Mouse (Mus musculus) liver, embryonic 13.5 days (tissue): ENCODE data around the gene Enpp1. TPM values are rescaled to one million over a fixed set of nuclear protein-coding genes. Genes with fewer than 3 reads are reported as not detected.

Experiments
- ATAC-seq: fragments of 200-750 bp; cut with Nextera tagmentation; 2 replicates; pipeline ENCODE4 v1.8.0; 2017; ENCODE audit warnings: low read depth, mild to moderate bottlenecking, moderate number of reproducible peaks, moderate library complexity
- DNase-seq: peaks from one replicate; pipeline ENCODE4 v3.0.0; 2022
- H3K27ac ChIP-seq: fragments of 300-500 bp; sonication (generic); 2 replicates; pipeline ENCODE4 v1.5.1; 2015; ENCODE audit warnings: moderate library complexity, mild to moderate bottlenecking, inconsistent platforms
- H3K27me3 ChIP-seq: fragments of 300-500 bp; sonication (generic); 2 replicates; pipeline ENCODE4 v1.6.1; 2015; ENCODE audit warnings: mild to moderate bottlenecking, inconsistent platforms
- H3K36me3 ChIP-seq: fragments of 300-500 bp; sonication (generic); 2 replicates; pipeline ENCODE4 v1.6.1; 2015; ENCODE audit warnings: mild to moderate bottlenecking, inconsistent platforms
- H3K4me1 ChIP-seq: fragments of 300-500 bp; sonication (generic); replicated peaks from 2 replicates; pipeline ENCODE4 v1.6.1; 2015; ENCODE audit warnings: inconsistent platforms
- H3K4me2 ChIP-seq: fragments of 300-500 bp; sonication (generic); 2 replicates; pipeline ENCODE4 v1.6.1; 2015; ENCODE audit warnings: inconsistent platforms, mild to moderate bottlenecking, moderate library complexity
- H3K4me3 ChIP-seq: fragments of 300-500 bp; sonication (generic); replicated peaks from 2 replicates; pipeline ENCODE4 v1.5.1; 2015; ENCODE audit warnings: mild to moderate bottlenecking, inconsistent platforms
- H3K9ac ChIP-seq: fragments of 300-500 bp; sonication (generic); 2 replicates; pipeline ENCODE4 v1.6.1; 2015; ENCODE audit warnings: mild to moderate bottlenecking, inconsistent platforms
- H3K9me3 ChIP-seq: fragments of 300-500 bp; sonication (generic); replicated peaks from 2 replicates; pipeline ENCODE4 v1.6.1; 2016; ENCODE audit warnings: inconsistent platforms
- WGBS: fragments of 180-500 bp; shearing (Covaris S2); methylation state at CpG from one replicate; pipeline ENCODE4 v1.1.7; 2015; ENCODE audit not compliant: insufficient replicate concordance; 5-methylcytosine and 5-hydroxymethylcytosine counted together
- polyA plus RNA-seq: library from polyadenylated mRNA; unstranded; fragments of >200 nt; fragmentation: Nextera tagmentation; extraction: Ambion mirVana; gene quantifications from 2 replicates; pipeline ENCODE4 v1.2.1, GENCODE M21; 2015

Gene Enpp1
- polyA plus RNA-seq, 1 experiment from 2014 or later, result 1.6 TPM

DNA sequence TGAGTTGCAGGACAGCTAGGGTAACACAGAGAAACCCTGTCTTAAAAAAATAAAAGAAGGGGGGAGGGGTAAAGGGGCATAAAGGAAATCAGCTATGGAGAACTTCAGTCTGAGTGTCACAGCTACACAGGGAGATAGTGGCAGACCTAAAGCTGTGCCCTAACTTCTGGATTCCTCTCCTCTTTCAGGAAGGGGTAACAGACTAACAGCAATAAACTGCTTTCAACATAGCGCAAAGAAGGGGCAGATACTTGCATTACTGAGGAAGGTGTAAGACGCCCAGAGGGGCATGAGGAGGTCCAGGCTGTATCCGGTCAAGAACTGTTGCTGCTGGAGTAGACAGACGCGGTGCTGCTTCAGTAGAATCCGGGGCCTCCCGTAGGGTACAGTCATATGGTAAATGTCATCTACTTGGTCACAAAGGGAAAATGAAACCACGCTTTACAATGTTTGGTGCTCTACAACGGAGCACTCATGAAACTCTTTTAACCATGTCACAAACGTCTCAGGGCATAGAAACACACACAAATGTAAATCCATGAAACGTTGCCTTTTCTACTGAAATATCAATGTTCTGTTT is 60.9 kb downstream of the Enpp1 start:
- Histone ChIP-seq H3K27me3 (no peaks in the 10 kb centered on the region), H3K9ac (no peak overlapping the region), H3K4me3 (no peak overlapping the region), H3K9me3 (no peaks in the 10 kb centered on the region), H3K36me3 (no peaks in the 10 kb centered on the region), H3K27ac (no peak overlapping the region), H3K4me1 (no peaks in the 10 kb centered on the region), H3K4me2 (no peak overlapping the region)
- 73% methylated on average over 11 of the region's 11 CpGs for WGBS
- ATAC-seq, result no peak
- DNase-seq, result no peak

DNA sequence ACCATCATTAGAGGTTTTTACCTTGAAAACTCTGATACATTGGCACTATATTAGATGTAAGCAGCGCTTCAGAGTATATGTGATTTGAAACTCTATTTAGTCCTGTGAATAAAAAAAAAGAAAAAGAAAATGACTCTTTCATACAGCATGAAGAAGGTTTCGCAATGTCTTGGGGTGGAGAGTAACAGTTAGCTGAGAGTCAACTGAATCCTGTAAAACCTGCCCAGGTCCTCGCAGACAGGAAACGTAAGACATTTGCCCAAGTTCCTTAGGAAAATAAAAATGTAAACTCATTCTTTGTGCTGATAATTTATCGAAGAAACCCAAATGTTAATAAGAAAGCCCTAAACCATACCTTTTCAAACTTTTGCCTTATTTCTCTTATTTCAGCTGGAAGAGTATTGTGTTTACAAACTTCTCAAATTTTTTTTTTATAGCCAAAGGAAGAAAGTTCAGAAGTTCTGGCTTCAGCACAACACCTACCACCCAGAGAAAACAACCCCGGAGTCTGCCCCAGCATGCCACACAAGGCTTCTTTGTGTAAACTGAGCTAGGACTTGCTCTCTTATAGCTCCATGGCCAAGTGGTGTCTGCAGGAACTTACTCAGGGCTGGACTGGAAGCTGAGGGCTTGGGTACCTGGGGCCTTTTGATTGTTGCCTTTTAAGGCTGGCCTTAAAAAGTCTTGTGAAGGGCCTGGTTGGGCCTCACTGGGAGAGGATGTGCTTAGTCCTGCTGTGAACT is 63.8 kb downstream of the Enpp1 start:
- Histone ChIP-seq H3K27me3 (no peaks in the 10 kb centered on the region), H3K4me1 (no peaks in the 10 kb centered on the region), H3K9me3 (no peaks in the 10 kb centered on the region), H3K9ac (no peak overlapping the region), H3K27ac (no peak overlapping the region), H3K4me2 (no peak overlapping the region), H3K36me3 (no peaks in the 10 kb centered on the region), H3K4me3 (no peak overlapping the region)
- no peak for DNase-seq
- no peak for ATAC-seq
- 67% methylated on average over 6 of the region's 6 CpGs for WGBS

- Histone ChIP-seq H3K4me2 (no peak overlapping the region), H3K27me3 (no peaks in the 10 kb centered on the region), H3K27ac (no peak overlapping the region), H3K9me3 (no peaks in the 10 kb centered on the region), H3K9ac (no peak overlapping the region), H3K4me1 (no peaks in the 10 kb centered on the region), H3K36me3 (no peaks in the 10 kb centered on the region), H3K4me3 (no peak overlapping the region)
- WGBS, result 77% methylated on average over 8 of the region's 8 CpGs
- DNase-seq (no peak), ATAC-seq (no peak)
Measured at GRCm38 (mm10) chr10:24645169-24645568, 66.8 kb downstream of the Enpp1 start.

GRCm38 (mm10) chr10:24642796-24643580 is 69.0 kb downstream of the Enpp1 start:
- Histone ChIP-seq H3K9ac (no peak overlapping the region), H3K27me3 (no peaks in the 10 kb centered on the region), H3K27ac (no peak overlapping the region), H3K9me3 (no peaks in the 10 kb centered on the region), H3K36me3 (no peaks in the 10 kb centered on the region), H3K4me3 (no peak overlapping the region), H3K4me2 (no peak overlapping the region), H3K4me1 (peaks cover 8% of the 10 kb centered on the region; the same call in 1 of the 2 replicates)
- DNase-seq (no peak), ATAC-seq (no peak)
- 58% methylated on average over 11 of the region's 11 CpGs for WGBS

DNA sequence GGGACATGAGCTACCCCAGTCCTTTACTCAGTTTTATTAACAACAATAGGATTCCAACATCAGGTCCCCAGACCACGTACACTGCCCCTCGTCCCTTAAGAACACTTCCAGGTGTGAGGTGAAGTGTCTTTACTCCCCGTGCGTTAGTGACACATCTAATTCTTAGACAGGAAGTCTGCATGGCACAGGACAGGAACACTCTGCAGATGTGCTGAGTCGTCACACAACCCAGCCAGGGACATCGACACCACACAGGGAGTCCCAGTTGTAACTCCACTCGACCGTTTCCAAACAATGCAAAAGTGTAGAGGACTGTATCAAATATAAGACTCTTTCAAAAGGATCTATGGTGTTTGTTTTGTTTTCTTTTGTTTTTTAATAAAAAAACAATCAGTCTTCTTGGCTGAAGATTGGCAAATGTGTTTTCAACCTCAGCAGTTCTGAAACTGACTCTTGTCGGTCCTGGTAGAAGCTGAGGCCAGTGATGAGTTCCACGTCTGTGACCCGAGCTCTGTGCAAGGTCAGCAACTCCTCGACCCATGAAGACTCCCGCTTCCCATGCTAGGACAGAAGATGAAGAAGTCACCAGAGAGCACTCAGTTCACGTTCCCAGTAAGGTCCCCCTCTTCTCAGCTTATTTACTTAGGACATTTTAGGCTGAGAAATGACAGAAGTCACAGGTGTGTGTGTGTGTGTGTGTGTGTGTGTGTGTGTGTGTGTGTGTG is 70.4 kb downstream of the Enpp1 start:
- Histone ChIP-seq H3K36me3 (no peaks in the 10 kb centered on the region), H3K27me3 (no peaks in the 10 kb centered on the region), H3K27ac (no peak overlapping the region), H3K4me1 (peaks cover 12% of the 10 kb centered on the region; the same call in 1 of the 2 replicates), H3K4me2 (no peak overlapping the region), H3K9me3 (no peaks in the 10 kb centered on the region), H3K9ac (no peak overlapping the region), H3K4me3 (no peak overlapping the region)
- ATAC-seq, result no peak
- 49% methylated on average over 14 of the region's 14 CpGs for WGBS
- DNase-seq, result no peak

DNA sequence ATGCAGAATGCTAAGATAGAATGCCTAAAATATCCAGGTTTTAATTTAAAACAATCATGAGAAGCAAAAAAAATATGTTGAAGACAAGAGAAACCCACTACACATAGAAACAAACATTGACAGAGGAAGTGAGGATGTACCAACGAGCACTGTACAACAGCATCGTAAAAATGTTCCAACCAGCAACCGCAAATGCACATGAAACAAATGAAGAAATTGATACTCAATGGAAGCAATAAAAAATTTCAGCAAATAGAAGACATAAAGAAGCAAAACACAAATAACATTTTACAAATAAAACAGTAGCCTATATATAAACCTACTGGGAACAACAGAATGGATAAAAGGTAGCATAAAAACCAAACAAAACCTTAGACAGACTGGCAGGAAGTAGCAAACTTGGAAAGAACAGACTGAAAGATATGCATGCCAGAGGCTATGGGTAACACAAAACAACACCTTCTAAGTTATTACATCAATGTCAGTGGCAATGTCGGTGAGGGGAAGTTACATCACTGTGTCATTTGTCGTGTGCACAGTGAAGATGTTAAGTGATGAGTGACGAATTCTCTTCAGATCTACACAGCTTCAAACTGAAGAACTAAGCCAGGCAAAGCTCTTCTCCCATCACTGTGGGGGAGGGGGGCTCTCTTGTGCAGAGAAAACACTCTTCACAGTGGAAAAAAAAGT is 71.6 kb downstream of the Enpp1 start:
- DNase-seq, result no peak
- 59% methylated on average over 6 of the region's 6 CpGs for WGBS

DNA sequence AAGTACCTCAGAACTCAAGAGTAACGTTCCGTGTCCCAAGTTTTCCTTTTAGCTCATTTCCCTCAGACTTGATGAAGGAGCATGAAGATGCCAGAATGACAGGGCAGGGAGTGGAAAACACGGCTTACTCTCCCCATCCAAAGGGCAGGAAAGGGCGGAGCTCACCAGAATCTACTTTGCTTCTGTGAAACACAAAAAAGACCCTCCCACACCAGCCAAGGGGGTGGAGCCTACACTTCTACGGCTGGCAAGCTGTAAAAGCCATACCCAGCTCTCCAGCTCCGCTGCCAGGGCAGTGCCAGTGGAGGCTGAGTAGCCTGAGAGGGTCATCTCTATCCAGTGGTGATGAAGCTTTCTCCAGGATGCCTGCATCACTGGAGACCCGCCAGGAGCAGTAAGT is 72.4 kb downstream of the Enpp1 start:
- peaks cover 27% of the 10 kb centered on the region for H3K4me1 ChIP-seq
- WGBS, result 55% methylated on average over 7 of the region's 7 CpGs
- H3K9me3 ChIP-seq, result no peaks in the 10 kb centered on the region
- no peak overlapping the region for H3K27ac ChIP-seq
- no peak for DNase-seq
- no peaks in the 10 kb centered on the region for H3K36me3 ChIP-seq
- ATAC-seq, result no peak
- no peak overlapping the region for H3K4me2 ChIP-seq
- H3K9ac ChIP-seq, result no peak overlapping the region
- no peaks in the 10 kb centered on the region for H3K27me3 ChIP-seq
- H3K4me3 ChIP-seq, result no peak overlapping the region

More for the DNA sequence above, 71.6 kb downstream of the Enpp1 start:
- Histone ChIP-seq H3K9ac (no peak overlapping the region), H3K36me3 (no peaks in the 10 kb centered on the region), H3K4me1 (peaks cover 20% of the 10 kb centered on the region), H3K9me3 (no peaks in the 10 kb centered on the region), H3K27me3 (no peaks in the 10 kb centered on the region), H3K4me3 (no peak overlapping the region), H3K27ac (no peak overlapping the region), H3K4me2 (no peak overlapping the region)
- ATAC-seq, result no peak

DNA sequence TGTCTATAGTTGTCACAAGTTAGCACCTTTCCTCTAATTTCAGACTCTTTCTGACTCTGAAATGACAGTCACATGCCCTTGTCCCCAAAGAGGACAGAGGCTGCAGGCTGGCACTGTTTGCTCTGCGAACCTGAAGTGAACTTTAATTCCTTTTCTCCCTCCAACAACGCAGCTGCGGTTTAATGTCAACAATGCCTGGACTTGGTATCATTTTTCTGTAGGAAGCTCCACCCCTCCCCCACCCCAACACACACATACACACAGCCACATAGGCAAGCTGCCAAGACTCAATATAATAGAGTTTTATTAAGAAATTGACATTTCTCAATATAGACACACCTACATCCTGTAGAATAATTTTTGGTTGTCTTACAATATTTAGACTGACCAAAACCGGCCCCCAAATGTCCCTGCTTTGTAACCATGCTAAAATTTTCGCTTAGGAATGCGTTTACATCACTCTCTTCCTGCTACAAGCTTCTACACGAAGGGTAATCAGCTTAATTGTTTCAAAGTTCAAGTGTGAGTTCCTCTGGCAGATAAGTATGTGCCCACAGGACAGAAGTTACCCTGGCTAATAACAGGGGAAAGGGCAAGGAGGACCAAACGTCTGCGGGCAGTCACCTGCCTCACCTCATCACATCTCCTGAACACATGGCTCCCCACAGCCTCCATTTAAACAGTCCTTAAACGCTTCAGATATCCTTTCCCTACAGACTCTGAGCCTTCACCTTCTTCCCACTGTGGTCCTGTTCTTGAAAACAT is 73.5 kb downstream of the Enpp1 start:
- Histone ChIP-seq H3K4me3 (no peak overlapping the region), H3K4me2 (no peak overlapping the region), H3K36me3 (no peaks in the 10 kb centered on the region), H3K4me1 (peaks cover 30% of the 10 kb centered on the region), H3K9ac (no peak overlapping the region), H3K27me3 (no peaks in the 10 kb centered on the region), H3K9me3 (no peaks in the 10 kb centered on the region), H3K27ac (no peak overlapping the region)
- 43% methylated on average over 10 of the region's 10 CpGs for WGBS
- ATAC-seq (0 out of 2 replicates have a peak, but pooled peaks have one; percentile 6), DNase-seq (no peak)

GRCm38 (mm10) chr10:24636986-24637385 is 75.0 kb downstream of the Enpp1 start:
- H3K27ac ChIP-seq, result no peak overlapping the region

DNA sequence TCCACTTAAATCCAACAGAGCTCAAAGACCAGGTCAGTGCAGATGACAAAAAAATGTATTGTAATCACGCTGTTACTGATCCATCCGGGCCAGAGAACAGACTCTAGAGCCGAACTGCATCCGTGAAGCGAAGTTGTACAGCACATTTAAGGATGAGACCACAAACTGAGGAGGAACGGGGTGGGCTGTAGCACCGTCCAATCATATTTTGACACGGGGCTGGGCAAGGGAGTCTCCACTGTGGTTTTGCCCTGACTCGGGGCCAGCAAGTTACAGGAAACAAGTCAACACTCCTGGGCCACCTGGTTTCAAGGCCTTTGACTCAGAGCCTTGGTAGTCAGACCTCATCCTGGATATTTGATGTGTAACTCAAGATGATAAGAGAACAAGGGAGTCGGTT is 76.1 kb downstream of the Enpp1 start:
- H3K9ac ChIP-seq, result no peak overlapping the region
- WGBS, result 30% methylated on average over 10 of the region's 10 CpGs
- H3K9me3 ChIP-seq, result no peaks in the 10 kb centered on the region
- H3K4me2 ChIP-seq, result peak overlapping the region; percentile 27
- H3K27ac ChIP-seq, result peak overlapping the region; percentile 25; the same call in 1 of the 2 replicates
- peaks cover 30% of the 10 kb centered on the region for H3K4me1 ChIP-seq
- DNase-seq, result no peak
- H3K4me3 ChIP-seq, result no peak overlapping the region
- no peak for ATAC-seq
- no peaks in the 10 kb centered on the region for H3K27me3 ChIP-seq
- H3K36me3 ChIP-seq, result no peaks in the 10 kb centered on the region

More at GRCm38 (mm10) chr10:24636986-24637385, 75.0 kb downstream of the Enpp1 start:
- no peaks in the 10 kb centered on the region for H3K27me3 ChIP-seq
- ATAC-seq (no peak), DNase-seq (no peak)
- peaks cover 30% of the 10 kb centered on the region for H3K4me1 ChIP-seq
- WGBS, result 53% methylated on average over 2 of the region's 2 CpGs
- no peaks in the 10 kb centered on the region for H3K9me3 ChIP-seq
- H3K36me3 ChIP-seq, result no peaks in the 10 kb centered on the region
- H3K4me2 ChIP-seq, result no peak overlapping the region
- no peak overlapping the region for H3K9ac ChIP-seq
- no peak overlapping the region for H3K4me3 ChIP-seq
